Mouse (Mus musculus) small intestine, adult 2 months (tissue): ENCODE results near the gene Cacna2d3.

Experiments
- CTCF ChIP-seq: fragments of 200-500 bp; IDR thresholded peaks from 2 replicates; pipeline ENCODE4 v1.5.1; 2012; ENCODE audit warnings: low read depth, mild to moderate bottlenecking, control low read depth, inconsistent platforms, low read length, moderate library complexity, mixed read lengths; ENCODE audit not compliant: insufficient replicate concordance, insufficient read length; ENCODE audit errors: extremely low read depth
- POLR2A ChIP-seq: fragments of 200-500 bp; IDR thresholded peaks from 2 replicates; pipeline ENCODE4 v1.6.1; 2012; ENCODE audit warnings: low read depth, mild to moderate bottlenecking, control low read depth, inconsistent platforms, low read length, moderate library complexity

GRCm38 (mm10) chr14:29385500-29385899 lies 336.2 kb downstream of the Cacna2d3 start:
- TF ChIP-seq CTCF (no peak), POLR2A (no peak)
